Comparison of ENCODE assay signal across 8 mouse cellular contexts in genomic region chr10:120938077-120938903, GRCm38 (mm10). TPM values are rescaled to one million over a fixed set of nuclear protein-coding genes. Genes with fewer than 3 reads are reported as not detected.
DNase-seq lines count a peak whose midpoint lies in the region; ATAC-seq lines count a peak whose summit lies in the region.

No protein-coding gene starts in this region.

- peak; percentile 93 for ATAC-seq in megakaryocyte-erythroid progenitor cell, adult 5-6 weeks (replicated peaks; ENCODE audit: low FRiP score, low TSS enrichment, poor library complexity, severe bottlenecking)

- intact Hi-C loops in heart, postnatal 14 days (cut with DNase I), result loop anchor here (1.0 to 5.0 kb wide), 3 partner anchors 39 to 318 kb away; partner anchors contain the start of genes Lemd3 and Wif1

- peak; percentile 19 for DNase-seq in ovary, postnatal 36 days (ENCODE audit: low spot score)
- no peak for DNase-seq in ovary, adult 18-20 months (ENCODE audit: low spot score)
- peak; percentile 43 for DNase-seq in adrenal gland, adult 8-10 months
- DNase-seq in embryo, embryonic 11.5 days (ENCODE audit: low read depth, low spot score), result peak; percentile 24
- peak; percentile 54 to 57 for DNase-seq in heart, postnatal 14 days
- peak; percentile 37 to 59 for DNase-seq in layer of hippocampus, postnatal 36 days
- no peak for DNase-seq in natural killer cell, adult 2 months (ENCODE audit: low spot score in 2 of 2)

RNA-seq across cellular contexts. Expression of gene Msrb3, which starts 39.4 kb away (rescaled TPM):
- total RNA-seq in adrenal gland, adult 8-10 months (2022), result 10 to 100 TPM; 50.2 to 86.6 (median 67.3) TPM
- total RNA-seq in heart, postnatal 14 days (2021), result 100 to 1,000 TPM; 104 TPM
- 1 to 10 TPM; 3.4 to 4.6 TPM for total RNA-seq in layer of hippocampus, postnatal 36 days (2021)
- 0.37 TPM in 1 of 2 replicates, not detected in the other for total RNA-seq in megakaryocyte-erythroid progenitor cell, adult 5-6 weeks (2014; fragmentation: Nextera tagmentation)
- 0.88 TPM in 1 of 2 replicates, not detected in the other for total RNA-seq in megakaryocyte-erythroid progenitor cell, adult 5-6 weeks (2017)

RNA-seq across cellular contexts. Expression of gene Lemd3, which starts 40.8 kb away (rescaled TPM):
- total RNA-seq in adrenal gland, adult 8-10 months (2022), result 10 to 100 TPM; 24.0 to 36.1 (median 30.1) TPM
- 10 to 100 TPM; 13.4 to 13.9 TPM for total RNA-seq in heart, postnatal 14 days (2021)
- total RNA-seq in layer of hippocampus, postnatal 36 days (2021), result 10 to 100 TPM; 33.0 to 33.7 TPM
- total RNA-seq in megakaryocyte-erythroid progenitor cell, adult 5-6 weeks (2014; fragmentation: Nextera tagmentation), result 10.0 and 11.3 TPM in 2 replicates
- 15.1 and 15.3 TPM in 2 replicates for total RNA-seq in megakaryocyte-erythroid progenitor cell, adult 5-6 weeks (2017)

Comparison
In these comparisons a context has a peak if more than half of its experiments do, and no peak if none do; other contexts are left out.
1. DNase-seq: peak in ovary, postnatal 36 days (single experiment), adrenal gland, adult 8-10 months (single experiment), embryo, embryonic 11.5 days (single experiment), heart, postnatal 14 days (2 of 2) and layer of hippocampus, postnatal 36 days (2 of 2); none in ovary, adult 18-20 months (single experiment) and natural killer cell, adult 2 months (0 of 2).
2. RNA of gene Msrb3, which starts 39.4 kb away (total RNA-seq): 104 TPM in heart, postnatal 14 days and 50.2 to 86.6 TPM in adrenal gland, adult 8-10 months; 3.4 to 4.6 TPM in layer of hippocampus, postnatal 36 days and 0.37 to 0.88 TPM in megakaryocyte-erythroid progenitor cell, adult 5-6 weeks; every median in the first group is over 4 times any median in the second.